Mouse (Mus musculus) erythroblast, adult 5-6 weeks (primary cell): ENCODE data around the gene Spint2. TPM values are rescaled to one million over a fixed set of nuclear protein-coding genes. Genes with fewer than 3 reads are reported as not detected.

Source experiments
- ATAC-seq: replicated peaks from 2 replicates; pipeline ENCODE4 v1.8.0; 2016; ENCODE audit warnings: moderate number of reproducible peaks, mild to moderate bottlenecking, moderate TSS enrichment, inconsistent platforms; ENCODE audit not compliant: poor library complexity, low FRiP score, severe bottlenecking
- total RNA-seq, 2 experiments: library from RNA; stranded (forward) in 1 of 2; stranded (reverse) in 1 of 2; fragments of 150-400 nt in 1 of 2; fragments of 200-764, 138-1000 nt in 1 of 2; gene quantifications; 2 replicates each; pipeline versions ENCODE4 v1.2.3 to v1.2.4; 2015 to 2017; ENCODE audit warnings: low replicate concordance in 2 of 2

The Spint2 gene
- total RNA-seq, 2 experiments from 2014 or later, result 7.6 to 18.8 TPM

GRCm38 (mm10) chr7:29283876-29284275 is 2.2 kb upstream of the Spint2 start:
- no peak for ATAC-seq

GRCm38 (mm10) chr7:29282074-29282554 is 402 bp upstream of the Spint2 start:
- no peak for ATAC-seq

- ATAC-seq, result no peak
Measured at GRCm38 (mm10) chr7:29280801-29281200, 911 bp downstream of the Spint2 start.

- ATAC-seq, result no peak
Measured at GRCm38 (mm10) chr7:29279924-29280323, 1.8 kb downstream of the Spint2 start.

GRCm38 (mm10) chr7:29279261-29279660 is 2.5 kb downstream of the Spint2 start:
- no peak for ATAC-seq

- ATAC-seq, result no peak
Measured at GRCm38 (mm10) chr7:29277510-29277909, 4.2 kb downstream of the Spint2 start.

- ATAC-seq, result no peak
Measured at GRCm38 (mm10) chr7:29276715-29277114, 5.0 kb downstream of the Spint2 start.

GRCm38 (mm10) chr7:29271687-29272465 is 9.8 kb downstream of the Spint2 start:
- no peak for ATAC-seq

- ATAC-seq, result no peak
Measured at GRCm38 (mm10) chr7:29270445-29270844, 11.3 kb downstream of the Spint2 start.

GRCm38 (mm10) chr7:29266931-29267330 is 14.8 kb downstream of the Spint2 start:
- no peak for ATAC-seq

GRCm38 (mm10) chr7:29265636-29266035 is 16.1 kb downstream of the Spint2 start:
- no peak for ATAC-seq

- no peak for ATAC-seq
Measured at GRCm38 (mm10) chr7:29263831-29264230, 17.9 kb downstream of the Spint2 start.

- ATAC-seq, result no peak
Measured at GRCm38 (mm10) chr7:29262151-29262550, 19.6 kb downstream of the Spint2 start.

GRCm38 (mm10) chr7:29259781-29260730 is 21.7 kb downstream of the Spint2 start:
- ATAC-seq, result no peak

- no peak for ATAC-seq
Measured at GRCm38 (mm10) chr7:29257368-29257767, 24.3 kb downstream of the Spint2 start.

- no peak for ATAC-seq
Measured at GRCm38 (mm10) chr7:29255875-29256274, 25.8 kb downstream of the Spint2 start.

- ATAC-seq, result no peak
Measured at GRCm38 (mm10) chr7:29253842-29254241, 27.9 kb downstream of the Spint2 start.

GRCm38 (mm10) chr7:29251166-29251565 is 30.5 kb downstream of the Spint2 start:
- no peak for ATAC-seq

GRCm38 (mm10) chr7:29248261-29248841 is 33.4 kb downstream of the Spint2 start, which contains the start of gene 2200002D01Rik:
Gene 2200002D01Rik, minus strand, starts transcription at chr7:29248466.
- no peak for ATAC-seq

- ATAC-seq, result peak; percentile 55
Measured at GRCm38 (mm10) chr7:29247706-29248105, 34.0 kb downstream of the Spint2 start.
